Mouse (Mus musculus) c-Kit-positive CD71-positive TER-119-negative erythroid progenitor cells, embryonic 14.5 days (primary cell): Measurements from ENCODE around the gene Pamr1.

Experiments used
- DNase-seq: peaks from one replicate; pipeline ENCODE4 v3.0.0-alpha.2; 2013; ENCODE audit warnings: low read depth

Gene Pamr1

GRCm38 (mm10) chr2:102549611-102550266 is at the start of gene Pamr1:
TSS of gene Pamr1 (plus strand) at chr2:102550012.
- no peak for DNase-seq

- DNase-seq: no peak
These were observed 42.2 kb upstream of the Pamr1 start for GRCm38 (mm10) chr2:102507633-102508032.

GRCm38 (mm10) chr2:102508154-102508553 is 41.7 kb upstream of the Pamr1 start:
- no peak for DNase-seq

- DNase-seq: no peak
These were observed 29.9 kb upstream of the Pamr1 start for GRCm38 (mm10) chr2:102519956-102520355.

- no peak for DNase-seq
These were observed 22.2 kb upstream of the Pamr1 start for GRCm38 (mm10) chr2:102527563-102527962.

- DNase-seq: no peak
These were observed 16.4 kb upstream of the Pamr1 start for GRCm38 (mm10) chr2:102533437-102533836.

GRCm38 (mm10) chr2:102536766-102537165 is 13.0 kb upstream of the Pamr1 start:
- no peak for DNase-seq

GRCm38 (mm10) chr2:102540438-102541230 is 9.2 kb upstream of the Pamr1 start:
- DNase-seq: no peak

- no peak for DNase-seq
These were observed 8.2 kb upstream of the Pamr1 start for GRCm38 (mm10) chr2:102541404-102542125.

- no peak for DNase-seq
These were observed 5.7 kb upstream of the Pamr1 start for GRCm38 (mm10) chr2:102543961-102544719.

- no peak for DNase-seq
These were observed 1.2 kb downstream of the Pamr1 start for GRCm38 (mm10) chr2:102550910-102551582.

- DNase-seq: no peak
These were observed 1.8 kb downstream of the Pamr1 start for GRCm38 (mm10) chr2:102551594-102551993.

GRCm38 (mm10) chr2:102552095-102552537 is 2.3 kb downstream of the Pamr1 start:
- no peak for DNase-seq

- DNase-seq: no peak
These were observed 7.3 kb downstream of the Pamr1 start for GRCm38 (mm10) chr2:102557085-102557484.

- DNase-seq: no peak
These were observed 9.2 kb downstream of the Pamr1 start for GRCm38 (mm10) chr2:102558965-102559364.

GRCm38 (mm10) chr2:102563848-102564247 is 14.0 kb downstream of the Pamr1 start:
- DNase-seq: no peak

GRCm38 (mm10) chr2:102579248-102579647 is 29.4 kb downstream of the Pamr1 start:
- no peak for DNase-seq

GRCm38 (mm10) chr2:102589977-102590376 is 40.2 kb downstream of the Pamr1 start:
- DNase-seq: no peak

GRCm38 (mm10) chr2:102594535-102594934 is 44.7 kb downstream of the Pamr1 start:
- no peak for DNase-seq

- DNase-seq: no peak
These were observed 45.8 kb downstream of the Pamr1 start for GRCm38 (mm10) chr2:102595395-102596130.
